Mouse (Mus musculus): ENCODE measurements around the gene Fabp6.

Fabp6 gene

DNA sequence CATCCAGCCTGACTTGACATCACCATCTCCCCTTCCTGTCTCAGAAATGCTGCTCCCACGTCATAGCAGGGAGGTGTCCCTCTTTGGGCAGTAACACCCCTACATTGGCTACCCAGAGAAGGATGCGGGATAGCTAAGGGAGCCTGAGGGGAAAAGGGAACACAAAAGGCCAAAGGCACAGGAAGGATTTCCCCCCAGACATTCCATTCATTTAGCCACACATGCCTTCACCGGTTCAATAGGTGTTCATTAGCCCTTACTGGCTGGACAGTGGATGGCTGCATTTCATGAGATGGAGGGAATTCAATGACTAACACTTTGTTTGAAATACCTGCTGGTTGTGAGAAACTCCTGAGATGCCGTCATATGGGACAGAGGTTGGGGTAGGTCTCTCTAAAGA lies 54.7 kb downstream of the Fabp6 start:
- DNase-seq (ENCODE audit: low read depth, low spot score) = no peak
